Mouse (Mus musculus): ENCODE results near the gene AI464131.

GRCm38 (mm10) chr4:41493464-41494116 is 9.3 kb downstream of the AI464131 start:
- TF ChIP-seq CTCF (IDR thresholded peaks at IDR 0.05; ENCODE audit: low read depth) (no peak), EP300 (IDR thresholded peaks at IDR 0.05; ENCODE audit: low read depth) (no peak)

Data from liver, embryonic 14.5 days (tissue).